Mouse (Mus musculus) lung, adult 2 months (tissue): ENCODE measurements around the gene Cphx3.
"Not testable (repeated sequence)": the region's sequence is repeated elsewhere in the genome, so short reads cannot be mapped to it uniquely, and the experiment has no call there.

ENCODE experiments used
- CTCF ChIP-seq: fragments of 200-500 bp; IDR thresholded peaks from 2 replicates; pipeline ENCODE4 v1.5.1; 2011; ENCODE audit warnings: mild to moderate bottlenecking, low read length, control low read depth; ENCODE audit not compliant: insufficient read depth
- POLR2A ChIP-seq: fragments of 200-500 bp; IDR thresholded peaks from 2 replicates; pipeline ENCODE4 v1.6.1; 2011; ENCODE audit warnings: low read depth, mild to moderate bottlenecking, control low read depth, low read length, borderline replicate concordance; ENCODE audit errors: extremely low read depth

- TF ChIP-seq CTCF, POLR2A: not testable (repeated sequence)
Observed at GRCm38 (mm10) chr14:26076620-26077390, 5.3 kb upstream of the Cphx3 start.
